Mouse (Mus musculus) stomach, postnatal 0 days (tissue): ENCODE data around the gene Creb5.

Source experiments
- CTCF ChIP-seq: IDR thresholded peaks from 2 replicates; pipeline ENCODE4 v1.5.1; 2016; ENCODE audit warnings: antibody characterized with exemption, low read depth, mild to moderate bottlenecking, moderate library complexity
- EP300 ChIP-seq: optimal IDR thresholded peaks from 2 replicates; pipeline ENCODE3; 2016; ENCODE audit warnings: antibody characterized with exemption

DNA sequence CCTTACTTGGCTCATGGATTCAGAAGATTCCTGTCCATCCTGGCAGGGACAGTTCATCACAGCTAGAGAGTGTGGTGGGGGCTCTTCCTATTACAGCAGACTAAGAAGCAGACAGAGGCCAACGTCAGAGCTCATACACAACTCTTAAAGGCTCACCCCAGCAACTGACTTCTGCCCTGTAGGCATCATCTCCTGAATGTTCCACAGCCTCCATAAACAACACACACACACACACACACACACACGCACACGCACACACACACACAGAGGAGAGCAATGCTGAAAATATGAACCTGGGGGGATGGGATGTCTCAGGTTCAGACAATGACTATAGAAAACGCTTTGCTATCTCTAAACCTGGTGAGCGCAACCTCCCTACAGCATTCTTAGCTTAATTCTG, 208.6 kb downstream of the Creb5 start:
- TF ChIP-seq CTCF: no peak
- no peak for TF ChIP-seq EP300
